Mouse (Mus musculus) spleen, adult 18-20 months (tissue): ENCODE data around the gene Gm4303.
"Not testable (repeated sequence)": the region's sequence is repeated elsewhere in the genome, so short reads cannot be mapped to it uniquely, and the experiment has no call there.

Source experiments
- DNase-seq, 2 experiments: peaks; one replicate each; pipeline ENCODE4 v3.0.0; 2022; ENCODE audit warnings: mixed read lengths in 2 of 2

The Gm4303 gene

GRCm38 (mm10) chr10:100345672-100346071 lies at the start of gene Gm4303:
TSS of gene Gm4303 (plus strand) at chr10:100345972.
- not testable (repeated sequence) for DNase-seq

GRCm38 (mm10) chr10:100296105-100296504 lies 49.7 kb upstream of the Gm4303 start:
- no peak for DNase-seq

- DNase-seq, result not testable (repeated sequence)
Measured at GRCm38 (mm10) chr10:100300106-100300505, 45.7 kb upstream of the Gm4303 start.

- DNase-seq, result not testable (repeated sequence)
Measured at GRCm38 (mm10) chr10:100335376-100335775, 10.4 kb upstream of the Gm4303 start, which contains the start of gene Gm4301. TSS of gene Gm4301 (plus strand) at chr10:100335676.

GRCm38 (mm10) chr10:100340536-100340935 lies 5.2 kb upstream of the Gm4303 start, which contains the start of gene Gm4302:
TSS of gene Gm4302 (plus strand) at chr10:100340836.
- DNase-seq, result not testable (repeated sequence)

GRCm38 (mm10) chr10:100350793-100351192 lies 5.0 kb downstream of the Gm4303 start, which contains the start of gene Gm4305:
TSS of gene Gm4305 (plus strand) at chr10:100351093.
- not testable (repeated sequence) for DNase-seq

- peak; percentile 3 to 11 for DNase-seq
Measured at GRCm38 (mm10) chr10:100356841-100357240, 11.1 kb downstream of the Gm4303 start.

- DNase-seq, result not testable (repeated sequence)
Measured at GRCm38 (mm10) chr10:100361038-100361437, 15.3 kb downstream of the Gm4303 start, which contains the start of gene Gm4307. TSS of gene Gm4307 (plus strand) at chr10:100361338.

GRCm38 (mm10) chr10:100382460-100382859 lies 36.7 kb downstream of the Gm4303 start, which contains the start of gene Gm4312:
TSS of gene Gm4312 (minus strand) at chr10:100382560.
- DNase-seq, result not testable (repeated sequence)
